Mouse (Mus musculus) liver, adult (tissue): ENCODE data around the gene Msh4.

ENCODE experiments used
- GATA4 ChIP-seq: IDR thresholded peaks from 2 replicates; pipeline ENCODE4 v1.6.1; 2014; ENCODE audit warnings: mild to moderate bottlenecking, low read length; ENCODE audit not compliant: insufficient replicate concordance

Msh4 gene

DNA sequence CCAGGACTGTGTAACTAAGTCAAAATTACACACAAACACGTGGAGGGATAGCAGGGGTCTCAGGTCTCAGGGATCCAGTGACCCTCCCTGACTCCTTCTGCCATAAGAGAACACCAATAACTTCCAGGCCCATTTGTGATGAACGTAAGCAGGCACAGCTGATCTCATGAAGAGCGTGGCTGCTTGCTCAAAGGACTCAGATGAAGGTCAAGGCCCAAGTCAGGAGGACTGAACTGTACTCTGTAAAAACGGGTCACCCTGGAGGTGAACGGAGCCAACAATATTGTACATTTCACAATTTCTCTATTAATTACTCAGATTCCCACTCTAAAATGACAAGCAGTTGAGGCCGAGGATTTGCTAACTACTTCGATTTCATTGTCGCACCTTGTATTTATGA lies 91.9 kb downstream of the Msh4 start:
- no peak for TF ChIP-seq GATA4

DNA sequence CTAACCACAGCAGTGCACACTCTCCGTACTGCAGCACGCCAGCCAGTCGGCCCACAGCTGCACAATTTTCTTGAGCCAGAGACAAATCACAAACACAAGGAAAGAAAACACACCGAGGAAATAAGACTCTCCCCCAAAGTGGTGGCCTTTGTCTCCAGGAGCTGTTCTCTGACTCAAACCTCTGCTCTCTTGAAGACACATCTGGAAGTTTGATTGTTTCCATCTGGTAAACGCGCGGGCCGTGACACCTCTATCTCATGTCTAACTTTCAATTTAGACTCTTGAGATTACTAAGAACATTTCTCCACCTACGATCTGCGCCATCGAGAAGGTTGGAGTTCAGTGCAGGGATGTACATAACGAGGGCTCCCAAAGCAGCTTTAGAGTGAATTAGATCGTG lies 97.5 kb downstream of the Msh4 start:
- no peak for TF ChIP-seq GATA4

DNA sequence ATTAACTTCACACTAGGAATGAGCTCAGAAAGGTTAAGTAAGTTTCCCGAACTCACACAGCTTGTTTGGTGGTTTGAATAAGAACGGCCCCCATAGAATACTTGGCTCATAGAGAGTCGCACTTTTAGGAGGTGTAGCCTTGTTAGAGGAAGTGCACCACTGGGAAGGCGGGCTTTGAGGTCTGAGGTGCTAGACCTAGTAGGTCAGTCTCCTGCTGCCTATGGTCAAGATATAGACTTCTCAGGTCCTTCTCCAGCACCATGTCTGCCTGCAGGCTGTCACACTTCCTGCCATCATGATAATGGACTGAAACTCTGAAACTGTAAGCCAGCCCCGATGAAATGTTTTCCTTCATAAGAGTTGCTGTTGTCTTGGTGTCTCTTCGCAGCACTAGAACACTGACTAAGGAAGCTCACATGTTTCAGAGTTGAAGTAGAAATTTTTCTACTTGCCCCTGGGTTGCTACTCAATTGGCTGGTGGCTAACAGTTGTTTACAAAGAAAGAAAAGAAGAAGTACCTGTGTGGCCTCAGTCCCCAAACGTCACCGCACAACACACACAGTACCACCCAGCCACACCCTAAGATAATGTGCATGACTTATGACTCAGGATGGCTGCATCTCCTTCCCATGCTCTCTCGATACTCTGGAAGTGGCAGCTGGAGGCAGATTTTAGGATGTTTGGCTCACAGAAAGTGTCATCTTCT lies 98.3 kb downstream of the Msh4 start:
- no peak for TF ChIP-seq GATA4
